Mouse (Mus musculus) embryonic facial prominence, embryonic 14.5 days (tissue): Measurements from ENCODE around the gene Tnfrsf13b. TPM values are rescaled to one million over a fixed set of nuclear protein-coding genes. Genes with fewer than 3 reads are reported as not detected.
"Not testable (repeated sequence)": the region's sequence is repeated elsewhere in the genome, so short reads cannot be mapped to it uniquely, and the experiment has no call there.

Experiments used
- ATAC-seq: fragments of 200-750 bp; cut with Nextera tagmentation; 2 replicates; pipeline ENCODE4 v1.8.0; 2017; ENCODE audit warnings: low read depth, moderate number of reproducible peaks, moderate TSS enrichment
- DNase-seq: peaks from one replicate; pipeline ENCODE4 v3.0.0-alpha.2; 2015; ENCODE audit warnings: low spot score
- H3K27ac ChIP-seq: fragments of 300-500 bp; sonication (generic); replicated peaks from 2 replicates; pipeline ENCODE4 v1.5.1; 2014; ENCODE audit warnings: low read depth, mild to moderate bottlenecking, low read length, moderate library complexity
- H3K27me3 ChIP-seq: fragments of 300-500 bp; sonication (generic); replicated peaks from 2 replicates; pipeline ENCODE4 v1.6.1; 2014; ENCODE audit warnings: low read length; ENCODE audit not compliant: control insufficient read depth, insufficient read depth
- H3K36me3 ChIP-seq: fragments of 300-500 bp; sonication (generic); 2 replicates; pipeline ENCODE4 v1.6.1; 2014; ENCODE audit warnings: low read length, mixed read lengths; ENCODE audit not compliant: control insufficient read depth, insufficient read depth
- H3K4me1 ChIP-seq: fragments of 300-500 bp; sonication (generic); 2 replicates; pipeline ENCODE4 v1.6.1; 2014; ENCODE audit warnings: antibody characterized with exemption, low read length; ENCODE audit not compliant: control insufficient read depth, insufficient read depth
- H3K4me2 ChIP-seq: fragments of 300-500 bp; sonication (generic); 2 replicates; pipeline ENCODE4 v1.6.1; 2014; ENCODE audit warnings: low read depth, mild to moderate bottlenecking, low read length, moderate library complexity, mixed read lengths
- H3K4me3 ChIP-seq: fragments of 300-500 bp; sonication (generic); 2 replicates; pipeline ENCODE4 v1.5.1; 2014; ENCODE audit warnings: low read depth, mild to moderate bottlenecking, low read length
- H3K9ac ChIP-seq: fragments of 300-500 bp; sonication (generic); 2 replicates; pipeline ENCODE4 v1.6.1; 2014; ENCODE audit warnings: low read depth, mild to moderate bottlenecking, low read length, moderate library complexity, mixed read lengths
- H3K9me3 ChIP-seq: fragments of 300-500 bp; sonication (generic); 2 replicates; pipeline ENCODE4 v1.6.1; 2016; ENCODE audit warnings: low read length; ENCODE audit not compliant: control insufficient read depth
- WGBS: fragments of 180-500 bp; shearing (Covaris S2); extraction: QIAGEN DNeasy Blood & Tissue Kit; methylation state at CpG from one replicate; pipeline ENCODE4 v1.1.7; 2014; 5-methylcytosine and 5-hydroxymethylcytosine counted together
- polyA plus RNA-seq: library from polyadenylated mRNA; unstranded; fragments of >200 nt; fragmentation: Nextera tagmentation; extraction: Ambion mirVana; gene quantifications from 2 replicates; pipeline ENCODE4 v1.2.1, GENCODE M21; 2014

Gene Tnfrsf13b
- polyA plus RNA-seq, 1 experiment from 2014 or later, result 2.9 TPM

GRCm38 (mm10) chr11:61192123-61192522 lies 65.6 kb downstream of the Tnfrsf13b start:
- not testable (repeated sequence) for H3K9ac ChIP-seq

GRCm38 (mm10) chr11:61192779-61193178 lies 66.2 kb downstream of the Tnfrsf13b start:
- Histone ChIP-seq H3K36me3 (no peaks in the 10 kb centered on the region), H3K9me3 (no peaks in the 10 kb centered on the region), H3K4me3 (no peak overlapping the region), H3K4me1 (no peaks in the 10 kb centered on the region), H3K27ac (no peak overlapping the region), H3K9ac (no peak overlapping the region), H3K4me2 (no peak overlapping the region), H3K27me3 (no peaks in the 10 kb centered on the region)
- WGBS, result 92% methylated on average over 2 of the region's 2 CpGs
- ATAC-seq (no peak), DNase-seq (no peak)

More at GRCm38 (mm10) chr11:61192123-61192522, 65.6 kb downstream of the Tnfrsf13b start:
- WGBS, result 86% methylated on average over 7 of the region's 10 CpGs
- H3K4me1 ChIP-seq, ATAC-seq, H3K9me3 ChIP-seq, H3K27ac ChIP-seq, DNase-seq, H3K36me3 ChIP-seq, H3K4me2 ChIP-seq, H3K4me3 ChIP-seq, H3K27me3 ChIP-seq: not testable (repeated sequence)

- Histone ChIP-seq H3K4me1 (no peaks in the 10 kb centered on the region), H3K4me2 (no peak overlapping the region), H3K4me3 (no peak overlapping the region), H3K27ac (no peak overlapping the region), H3K36me3 (no peaks in the 10 kb centered on the region), H3K9ac (no peak overlapping the region), H3K27me3 (no peaks in the 10 kb centered on the region), H3K9me3 (no peaks in the 10 kb centered on the region)
- ATAC-seq (0 out of 2 replicates have a peak, but pooled peaks have one; percentile 67), DNase-seq (peak; percentile 85)
- 10% methylated on average over 9 of the region's 9 CpGs for WGBS
These were observed 66.8 kb downstream of the Tnfrsf13b start for GRCm38 (mm10) chr11:61193392-61193791.

GRCm38 (mm10) chr11:61196616-61197353 lies 70.2 kb downstream of the Tnfrsf13b start:
- ATAC-seq (no peak), DNase-seq (no peak)
- no peak overlapping the region for H3K9ac ChIP-seq
- H3K36me3 ChIP-seq, result no peaks in the 10 kb centered on the region
- H3K4me1 ChIP-seq, result 0 out of 2 replicates have a peak, but pooled peaks cover 4% of the 10 kb centered on the region
- H3K4me2 ChIP-seq, result no peak overlapping the region
- no peak overlapping the region for H3K27ac ChIP-seq
- no peaks in the 10 kb centered on the region for H3K27me3 ChIP-seq
- H3K4me3 ChIP-seq, result no peak overlapping the region
- no peaks in the 10 kb centered on the region for H3K9me3 ChIP-seq
- WGBS, result 81% methylated on average over 14 of the region's 14 CpGs

GRCm38 (mm10) chr11:61197935-61198334 lies 71.4 kb downstream of the Tnfrsf13b start:
- H3K9ac ChIP-seq, result no peak overlapping the region
- no peak overlapping the region for H3K27ac ChIP-seq
- 0 out of 2 replicates have a peak, but pooled peaks cover 4% of the 10 kb centered on the region for H3K4me1 ChIP-seq
- DNase-seq (no peak), ATAC-seq (no peak)
- H3K4me3 ChIP-seq, result no peak overlapping the region
- H3K4me2 ChIP-seq, result no peak overlapping the region
- no peaks in the 10 kb centered on the region for H3K36me3 ChIP-seq
- H3K27me3 ChIP-seq, result no peaks in the 10 kb centered on the region
- no peaks in the 10 kb centered on the region for H3K9me3 ChIP-seq

Other genes starting within 250 kb of the Tnfrsf13b start
- gene Tmem11, start 247.5 kb upstream of the Tnfrsf13b start, polyA plus RNA-seq, result 61.6 and 61.7 TPM in 2 replicates
- 18.8 and 19.4 TPM in 2 replicates for gene Natd1, start 212.0 kb upstream of the Tnfrsf13b start, polyA plus RNA-seq
- gene Map2k3, start 194.7 kb upstream of the Tnfrsf13b start, polyA plus RNA-seq, result 76.1 and 78.6 TPM in 2 replicates
- 1.5 and 1.6 TPM in 2 replicates for gene Kcnj12, start 104.2 kb upstream of the Tnfrsf13b start, polyA plus RNA-seq
- 149 and 174 TPM in 2 replicates for gene Usp22, start 48.3 kb downstream of the Tnfrsf13b start, polyA plus RNA-seq
- gene Aldh3a1, start 80.8 kb downstream of the Tnfrsf13b start, polyA plus RNA-seq, result 1.7 and 2.5 TPM in 2 replicates
- 36.4 and 37.4 TPM in 2 replicates for gene Aldh3a2, start 140.7 kb downstream of the Tnfrsf13b start, polyA plus RNA-seq
- 0.29 TPM in 1 of 2 replicates, not detected in the other for gene Slc47a2, start 216.1 kb downstream of the Tnfrsf13b start, polyA plus RNA-seq